Mouse (Mus musculus): ENCODE measurements around the gene Apobr.
A peak's percentile ranks its signal among the peaks of the same experiment; 100 is the strongest.

- TF ChIP-seq CTCF (IDR thresholded peaks at IDR 0.05; ENCODE audit: extremely low read depth, insufficient read length, insufficient replicate concordance, low read depth, low read length) (no peak), POLR2A (IDR thresholded peaks at IDR 0.05; ENCODE audit: low read depth, low read length) (peak; percentile 48; the same call in 1 of the 2 replicates)
Observed at GRCm38 (mm10) chr7:126625369-126625768, 40.6 kb downstream of the Apobr start.
